Mouse (Mus musculus) E14TG2a.4 (cell line): ENCODE data around the gene Rsad2.

Source experiments
- CTCF ChIP-seq: conservative IDR thresholded peaks from 2 replicates; pipeline ENCODE4 v1.5.1; 2014; ENCODE audit warnings: low read length
- NANOG ChIP-seq: IDR thresholded peaks from 2 replicates; pipeline ENCODE4 v1.6.1; 2014; ENCODE audit warnings: borderline replicate concordance, low read length, mixed read lengths
- POU5F1 ChIP-seq: IDR thresholded peaks from 2 replicates; pipeline ENCODE4 v1.6.1; 2014; ENCODE audit warnings: low read length, borderline replicate concordance

- TF ChIP-seq CTCF = peak; percentile 19; the same call in 1 of the 2 replicates
- TF ChIP-seq NANOG = no peak
- no peak for TF ChIP-seq POU5F1
Observed at GRCm38 (mm10) chr12:26489942-26490341, 33.7 kb upstream of the Rsad2 start.
